Mouse (Mus musculus): ENCODE measurements at regions not wholly inside any gene's neighbourhood (a gene's known extent, or its start where the extent isn't known, plus 50 kb on each side); places are given as distances from the start of the nearest gene placed in this dataset.

DNA sequence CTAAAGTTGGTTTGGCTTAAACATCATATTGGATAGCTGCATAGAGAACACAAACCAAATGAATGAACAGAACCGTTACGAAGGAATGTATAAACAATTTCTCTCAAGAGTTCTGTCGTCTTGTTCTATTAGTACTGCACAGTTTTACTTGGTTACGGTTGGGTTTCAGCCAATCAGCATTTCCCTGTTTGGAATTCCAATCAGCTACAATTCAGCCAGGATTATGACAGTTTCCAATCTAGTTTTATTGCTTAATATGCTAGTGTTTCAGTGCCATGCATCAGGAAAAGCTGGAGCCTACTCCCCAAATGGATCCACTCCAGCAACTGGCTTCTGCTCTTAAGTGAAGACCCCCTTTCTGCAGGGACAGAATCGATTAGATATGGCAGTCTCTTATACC is 571.0 kb upstream of the Tenm2 start:
- no peak for TF ChIP-seq CTCF (IDR thresholded peaks at IDR 0.05; ENCODE audit: low read depth)
- TF ChIP-seq EP300 (IDR thresholded peaks at IDR 0.05; ENCODE audit: low read depth) = no peak
